Mouse (Mus musculus) midbrain, embryonic 10.5 days (tissue): ENCODE measurements around the gene Tulp4. TPM values are rescaled to one million over a fixed set of nuclear protein-coding genes. Genes with fewer than 3 reads are reported as not detected.

ENCODE experiments used
- DNase-seq: peaks from one replicate; pipeline ENCODE4 v3.0.0-alpha.2; 2017; ENCODE audit warnings: low spot score
- H3K27ac ChIP-seq: fragments of 300-500 bp; sonication (generic); replicated peaks from 2 replicates; pipeline ENCODE4 v1.5.1; 2016; ENCODE audit warnings: mild to moderate bottlenecking
- H3K27me3 ChIP-seq: fragments of 300-500 bp; sonication (generic); 2 replicates; pipeline ENCODE4 v1.6.1; 2016; ENCODE audit warnings: low read depth, mild to moderate bottlenecking; ENCODE audit not compliant: poor library complexity, severe bottlenecking
- H3K36me3 ChIP-seq: fragments of 300-500 bp; sonication (generic); 2 replicates; pipeline ENCODE4 v1.6.1; 2016; ENCODE audit warnings: mild to moderate bottlenecking, moderate library complexity
- H3K4me1 ChIP-seq: fragments of 300-500 bp; sonication (generic); 2 replicates; pipeline ENCODE4 v1.6.1; 2016
- H3K4me3 ChIP-seq: fragments of 300-500 bp; sonication (generic); 2 replicates; pipeline ENCODE4 v1.5.1; 2016; ENCODE audit warnings: mild to moderate bottlenecking, moderate library complexity
- H3K9me3 ChIP-seq: fragments of 300-500 bp; sonication (generic); replicated peaks from 2 replicates; pipeline ENCODE4 v1.6.1; 2016; ENCODE audit warnings: mild to moderate bottlenecking
- WGBS: fragments of 180-500 bp; shearing (Covaris S2); methylation state at CpG from one replicate; pipeline ENCODE4 v1.1.7; 2016; 5-methylcytosine and 5-hydroxymethylcytosine counted together
- polyA plus RNA-seq: library from polyadenylated mRNA; unstranded; fragments of >200 nt; fragmentation: Nextera tagmentation; extraction: Ambion mirVana; gene quantifications from 2 replicates; pipeline ENCODE4 v1.2.1, GENCODE M21; 2016

Gene Tulp4
- polyA plus RNA-seq, 1 experiment from 2014 or later, result 119 TPM

DNA sequence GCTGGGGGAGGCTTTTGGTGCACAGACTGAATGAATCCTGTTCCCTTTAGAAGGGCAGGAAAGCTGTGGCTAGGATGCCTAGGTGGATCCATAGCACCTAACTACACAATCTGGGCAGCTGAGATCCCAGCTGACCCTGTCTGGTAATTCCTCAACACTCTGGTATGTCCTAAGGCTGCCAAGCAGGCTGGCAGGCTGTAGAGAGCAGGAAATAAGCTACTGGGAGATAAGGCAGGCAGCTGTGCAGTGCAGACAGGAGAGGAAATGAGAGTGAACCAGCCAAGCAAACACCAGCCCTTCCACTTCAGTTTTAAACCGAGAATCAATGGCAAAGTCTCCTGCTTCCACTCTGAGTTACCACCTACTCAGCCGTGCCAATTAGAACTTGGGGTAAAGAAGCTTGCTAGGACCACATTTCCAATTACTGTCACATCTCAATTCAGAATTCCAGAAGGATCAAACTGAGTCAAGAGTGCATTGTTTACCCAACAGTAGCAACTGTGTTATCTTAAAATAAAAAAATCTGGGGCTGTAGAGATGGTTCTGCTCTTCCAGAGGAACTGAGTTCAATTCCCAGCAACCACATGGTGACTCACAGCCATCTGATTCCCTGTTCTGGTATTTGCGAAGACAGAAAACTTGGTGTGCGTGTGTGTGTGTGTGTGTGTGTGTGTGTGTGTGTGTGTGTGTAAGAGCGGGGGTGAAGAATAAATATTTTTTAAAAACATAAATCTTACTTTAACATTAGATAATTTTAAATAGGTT lies 66.9 kb downstream of the Tulp4 start:
- no peak for DNase-seq
- no peak overlapping the region for H3K4me3 ChIP-seq
- H3K36me3 ChIP-seq, result peaks cover 32% of the 10 kb centered on the region
- no peak overlapping the region for H3K27ac ChIP-seq
- H3K4me1 ChIP-seq, result no peaks in the 10 kb centered on the region
- no peaks in the 10 kb centered on the region for H3K27me3 ChIP-seq
- WGBS, result 81% methylated on average over 5 of the region's 5 CpGs
- H3K9me3 ChIP-seq, result peaks cover 8% of the 10 kb centered on the region

GRCm38 (mm10) chr17:6174574-6174973 lies 68.3 kb downstream of the Tulp4 start:
- no peak for DNase-seq
- WGBS, result 88% methylated on average over 1 of the region's 1 CpGs
- H3K4me1 ChIP-seq, result no peaks in the 10 kb centered on the region; the same call in 1 of the 2 replicates
- H3K4me3 ChIP-seq, result no peak overlapping the region
- H3K9me3 ChIP-seq, result peaks cover 8% of the 10 kb centered on the region
- H3K36me3 ChIP-seq, result peaks cover 45% of the 10 kb centered on the region
- no peak overlapping the region for H3K27ac ChIP-seq
- no peaks in the 10 kb centered on the region for H3K27me3 ChIP-seq

DNA sequence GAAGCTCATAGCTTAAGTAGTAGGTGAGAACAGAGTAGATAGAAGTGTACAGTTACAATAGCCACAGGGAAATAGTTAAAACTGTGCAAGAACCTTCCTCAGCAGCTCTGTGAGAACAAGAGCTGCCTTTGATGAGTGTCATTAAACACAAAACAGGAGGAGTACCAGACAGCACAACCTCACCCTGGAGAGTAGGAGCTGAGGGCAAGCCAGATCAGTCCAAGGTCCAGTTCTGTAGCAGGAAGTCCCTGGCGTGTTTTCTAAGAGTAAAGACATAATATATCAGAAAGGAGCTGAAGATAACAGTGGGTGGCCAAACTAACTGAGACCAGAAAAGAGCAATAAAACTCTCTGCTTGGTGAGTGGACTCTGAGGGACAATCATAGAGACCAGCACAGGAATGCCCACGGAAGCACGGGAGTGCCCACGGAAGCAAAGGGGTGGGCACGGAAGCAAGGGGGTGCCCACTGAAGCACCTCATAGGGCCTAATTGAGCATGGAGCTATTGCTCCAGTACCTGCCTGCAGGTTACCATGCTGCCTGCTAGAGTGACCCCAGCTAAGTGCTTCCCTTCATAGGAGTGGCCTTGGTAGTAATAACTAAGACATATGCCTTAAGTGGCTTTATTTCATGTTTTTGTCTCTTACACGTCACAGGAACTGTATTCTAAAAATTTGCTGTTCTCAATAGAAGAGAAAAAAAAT lies 72.5 kb downstream of the Tulp4 start:
- Histone ChIP-seq H3K4me3 (no peak overlapping the region), H3K4me1 (no peaks in the 10 kb centered on the region; the same call in 1 of the 2 replicates), H3K27me3 (no peaks in the 10 kb centered on the region), H3K27ac (no peak overlapping the region), H3K9me3 (peaks cover 8% of the 10 kb centered on the region), H3K36me3 (peaks cover 66% of the 10 kb centered on the region)
- 87% methylated on average over 6 of the region's 6 CpGs for WGBS
- no peak for DNase-seq

DNA sequence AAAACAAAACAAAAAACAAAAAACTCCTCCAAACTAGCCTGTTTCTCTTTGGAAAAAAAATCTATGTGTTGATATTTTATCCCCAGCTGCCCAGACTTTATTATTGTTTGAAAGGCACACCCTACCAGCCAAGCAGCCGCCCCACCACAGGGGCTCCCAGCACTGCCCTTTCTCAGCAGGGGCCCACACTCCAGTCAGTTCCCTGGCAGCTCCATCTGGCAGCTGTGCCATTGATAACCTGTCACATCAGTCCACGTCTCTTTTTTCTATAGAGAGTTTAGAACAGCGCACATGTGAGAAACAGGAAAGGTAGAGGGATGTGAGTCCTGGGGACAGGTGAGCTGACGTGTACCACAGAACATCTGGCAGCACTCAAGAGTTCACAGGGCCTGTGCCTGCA lies 73.2 kb downstream of the Tulp4 start:
- DNase-seq, result no peak
- Histone ChIP-seq H3K27ac (no peak overlapping the region), H3K27me3 (no peaks in the 10 kb centered on the region), H3K9me3 (peaks cover 8% of the 10 kb centered on the region), H3K36me3 (peaks cover 67% of the 10 kb centered on the region), H3K4me3 (no peak overlapping the region), H3K4me1 (no peaks in the 10 kb centered on the region; the same call in 1 of the 2 replicates)
- 60% methylated on average over 4 of the region's 4 CpGs for WGBS

- Histone ChIP-seq H3K9me3 (peaks cover 7% of the 10 kb centered on the region), H3K27me3 (no peaks in the 10 kb centered on the region), H3K4me1 (no peaks in the 10 kb centered on the region; the same call in 1 of the 2 replicates), H3K4me3 (no peak overlapping the region), H3K27ac (no peak overlapping the region), H3K36me3 (peaks cover 68% of the 10 kb centered on the region)
- WGBS, result 93% methylated on average over 3 of the region's 3 CpGs
- no peak for DNase-seq
These were observed 74.2 kb downstream of the Tulp4 start for GRCm38 (mm10) chr17:6180421-6180820.

- H3K27ac ChIP-seq, result no peak overlapping the region
- no peak overlapping the region for H3K4me3 ChIP-seq
- no peaks in the 10 kb centered on the region; the same call in 1 of the 2 replicates for H3K4me1 ChIP-seq
- DNase-seq, result no peak
- WGBS, result 88% methylated on average over 4 of the region's 4 CpGs
- H3K36me3 ChIP-seq, result peaks cover 68% of the 10 kb centered on the region
- no peaks in the 10 kb centered on the region for H3K9me3 ChIP-seq
- H3K27me3 ChIP-seq, result no peaks in the 10 kb centered on the region
These were observed 76.5 kb downstream of the Tulp4 start for GRCm38 (mm10) chr17:6182715-6183114.

DNA sequence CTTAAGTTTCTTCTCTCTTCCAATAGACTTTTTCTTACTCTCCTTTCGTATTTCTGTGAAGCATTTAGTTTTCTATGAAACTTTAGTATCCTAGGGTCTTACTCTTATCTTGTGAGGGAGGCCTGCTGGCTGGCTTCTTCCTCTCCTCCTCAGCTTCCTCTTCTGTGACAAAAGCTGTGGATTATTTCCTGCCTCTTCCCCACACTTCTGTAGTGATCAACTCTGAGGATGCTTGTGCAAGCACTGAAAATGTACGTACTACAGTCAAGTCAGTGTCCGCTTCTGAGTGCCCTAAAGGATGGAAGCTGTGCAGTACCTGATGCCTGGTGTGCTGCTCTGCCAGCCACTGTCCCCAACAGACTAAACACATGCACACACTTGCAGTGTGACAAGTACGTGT lies 80.4 kb downstream of the Tulp4 start:
- no peaks in the 10 kb centered on the region for H3K27me3 ChIP-seq
- H3K36me3 ChIP-seq, result peaks cover 54% of the 10 kb centered on the region
- no peak overlapping the region for H3K4me3 ChIP-seq
- no peaks in the 10 kb centered on the region for H3K9me3 ChIP-seq
- no peaks in the 10 kb centered on the region for H3K4me1 ChIP-seq
- WGBS, result 92% methylated on average over 4 of the region's 4 CpGs
- no peak for DNase-seq
- no peak overlapping the region for H3K27ac ChIP-seq

DNA sequence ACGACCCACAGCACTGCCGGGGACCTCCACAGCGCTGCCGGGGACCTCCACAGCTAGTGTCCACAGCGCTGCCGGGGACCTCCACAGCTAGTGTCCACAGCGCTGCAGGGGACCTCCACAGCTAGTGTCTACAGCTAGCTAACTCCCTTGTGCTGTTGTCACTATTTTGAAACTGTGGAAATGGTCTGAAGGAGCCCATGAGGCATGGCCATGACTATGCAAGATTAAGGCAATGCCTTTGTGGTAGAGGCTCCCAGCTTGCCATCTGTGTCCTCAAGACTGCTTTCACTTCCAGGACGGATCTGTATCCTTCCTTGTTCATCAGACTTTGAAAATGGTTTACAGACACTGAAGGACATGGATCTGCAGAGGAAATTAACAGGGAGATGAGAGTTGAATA lies 80.9 kb downstream of the Tulp4 start:
- DNase-seq, result no peak
- 92% methylated on average over 8 of the region's 8 CpGs for WGBS
- H3K4me1 ChIP-seq, result no peaks in the 10 kb centered on the region
- H3K27me3 ChIP-seq, result no peaks in the 10 kb centered on the region
- H3K36me3 ChIP-seq, result peaks cover 57% of the 10 kb centered on the region
- no peak overlapping the region for H3K27ac ChIP-seq
- H3K9me3 ChIP-seq, result no peaks in the 10 kb centered on the region
- H3K4me3 ChIP-seq, result no peak overlapping the region

DNA sequence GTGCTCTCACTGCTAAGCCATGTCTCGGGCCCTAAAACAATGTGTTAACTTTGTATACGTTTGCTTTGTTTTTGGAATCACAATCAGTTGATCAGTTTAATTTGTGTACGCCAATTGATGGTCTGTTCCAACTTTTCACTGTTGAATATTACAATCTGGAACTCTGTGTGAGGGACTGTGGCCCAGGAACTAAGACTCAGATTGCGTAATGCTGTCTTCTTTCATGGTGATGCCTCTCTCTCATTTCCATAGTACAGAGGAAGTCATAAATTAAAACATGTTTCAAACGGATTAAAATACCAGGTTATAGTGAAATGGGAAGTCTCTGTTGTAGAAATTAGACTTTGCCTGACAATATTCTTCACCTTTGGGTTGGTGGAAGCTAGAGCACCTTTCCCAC lies 83.0 kb downstream of the Tulp4 start:
- Histone ChIP-seq H3K36me3 (peaks cover 66% of the 10 kb centered on the region), H3K4me3 (no peak overlapping the region), H3K9me3 (no peaks in the 10 kb centered on the region), H3K4me1 (no peaks in the 10 kb centered on the region), H3K27ac (no peak overlapping the region), H3K27me3 (no peaks in the 10 kb centered on the region)
- DNase-seq, result no peak
- WGBS, result 88% methylated on average over 5 of the region's 5 CpGs

DNA sequence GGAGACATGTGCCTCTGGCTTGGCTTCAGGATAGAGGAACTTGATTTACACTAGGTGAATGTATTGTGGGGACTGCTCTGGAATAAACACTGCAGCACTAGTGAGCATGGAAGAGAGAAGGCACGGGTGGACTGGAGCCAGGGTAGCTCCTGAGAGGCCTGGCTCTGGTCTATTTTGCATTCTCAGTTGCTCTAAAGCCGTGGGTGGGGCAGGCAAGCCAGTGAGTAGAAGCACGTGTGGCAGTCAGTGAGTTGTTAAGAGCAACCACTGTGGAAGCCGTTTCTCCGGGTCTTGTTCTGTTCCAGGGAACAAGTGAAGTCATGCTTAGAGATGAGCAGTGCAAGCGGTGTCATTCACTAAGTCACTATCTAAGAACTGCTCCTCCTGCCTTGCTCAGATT lies 86.0 kb downstream of the Tulp4 start:
- Histone ChIP-seq H3K9me3 (no peaks in the 10 kb centered on the region), H3K36me3 (peaks cover 44% of the 10 kb centered on the region), H3K27ac (no peak overlapping the region), H3K4me1 (no peaks in the 10 kb centered on the region), H3K27me3 (no peaks in the 10 kb centered on the region), H3K4me3 (no peak overlapping the region)
- 91% methylated on average over 6 of the region's 6 CpGs for WGBS
- DNase-seq, result no peak

DNA sequence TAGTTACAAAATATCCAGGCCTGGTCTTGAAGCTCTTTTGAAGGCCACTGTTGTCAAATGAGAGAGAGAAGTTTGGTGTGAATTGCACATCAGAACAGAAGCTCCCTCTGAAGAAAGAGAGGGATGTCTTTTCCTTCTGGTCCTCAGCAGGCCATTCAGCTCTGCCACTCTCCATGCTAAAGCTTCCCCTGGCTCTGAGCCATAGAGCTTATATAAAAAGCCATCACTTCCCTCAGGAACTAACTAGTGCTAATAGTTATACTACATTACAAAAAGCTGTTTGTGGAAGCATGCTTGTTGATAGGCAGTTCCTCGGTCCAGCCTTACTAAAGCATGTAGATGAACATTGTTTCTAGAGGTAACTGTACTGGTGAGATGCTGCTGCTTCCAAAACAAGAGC lies 89.2 kb downstream of the Tulp4 start:
- no peaks in the 10 kb centered on the region for H3K27me3 ChIP-seq
- no peaks in the 10 kb centered on the region for H3K4me1 ChIP-seq
- WGBS, result 94% methylated on average over 1 of the region's 1 CpGs
- no peak for DNase-seq
- no peak overlapping the region for H3K4me3 ChIP-seq
- no peaks in the 10 kb centered on the region for H3K9me3 ChIP-seq
- peaks cover 45% of the 10 kb centered on the region for H3K36me3 ChIP-seq
- H3K27ac ChIP-seq, result no peak overlapping the region

GRCm38 (mm10) chr17:6197491-6197890 lies 91.3 kb downstream of the Tulp4 start:
- H3K27me3 ChIP-seq, result no peaks in the 10 kb centered on the region
- no peak for DNase-seq
- H3K9me3 ChIP-seq, result no peaks in the 10 kb centered on the region
- 83% methylated on average over 7 of the region's 7 CpGs for WGBS
- H3K27ac ChIP-seq, result no peak overlapping the region
- H3K4me1 ChIP-seq, result no peaks in the 10 kb centered on the region
- peaks cover 54% of the 10 kb centered on the region for H3K36me3 ChIP-seq
- H3K4me3 ChIP-seq, result no peak overlapping the region

- Histone ChIP-seq H3K4me1 (no peaks in the 10 kb centered on the region), H3K36me3 (peaks cover 57% of the 10 kb centered on the region), H3K27ac (no peak overlapping the region), H3K27me3 (no peaks in the 10 kb centered on the region), H3K9me3 (no peaks in the 10 kb centered on the region), H3K4me3 (no peak overlapping the region)
- 95% methylated on average over 6 of the region's 6 CpGs for WGBS
- DNase-seq, result no peak
These were observed 92.4 kb downstream of the Tulp4 start for GRCm38 (mm10) chr17:6198670-6199069.
